Mouse (Mus musculus) kidney, postnatal 25 days (tissue): Measurements from ENCODE around the gene 5730480H06Rik.

Source experiments
- DNase-seq, 2 experiments: peaks; one replicate each; pipeline ENCODE4 v3.0.0; 2021; ENCODE audit warnings: mixed read lengths in 2 of 2

Gene 5730480H06Rik

DNA sequence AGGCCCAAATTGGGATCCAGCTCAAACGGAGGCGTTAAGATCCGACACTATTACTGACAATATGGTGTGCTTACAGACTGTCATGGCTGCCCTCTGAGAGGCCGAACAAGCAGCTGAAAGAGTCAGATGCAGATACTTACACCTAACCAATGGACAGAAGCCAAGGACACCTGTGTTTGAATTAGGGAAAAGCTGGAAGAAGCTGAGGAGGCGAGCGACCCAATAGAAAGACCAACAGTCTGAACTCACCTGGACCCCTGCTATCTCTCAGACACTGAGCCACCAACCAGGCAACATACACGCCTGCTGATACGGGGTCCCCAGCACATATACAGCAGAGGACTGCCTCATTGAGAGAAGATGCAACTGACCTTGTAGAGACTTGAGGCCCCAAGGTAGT lies at the start of gene 5730480H06Rik:
Gene 5730480H06Rik (plus strand): TSS at position 301 of the 400 bp plus-strand sequence.
- no peak for DNase-seq

DNA sequence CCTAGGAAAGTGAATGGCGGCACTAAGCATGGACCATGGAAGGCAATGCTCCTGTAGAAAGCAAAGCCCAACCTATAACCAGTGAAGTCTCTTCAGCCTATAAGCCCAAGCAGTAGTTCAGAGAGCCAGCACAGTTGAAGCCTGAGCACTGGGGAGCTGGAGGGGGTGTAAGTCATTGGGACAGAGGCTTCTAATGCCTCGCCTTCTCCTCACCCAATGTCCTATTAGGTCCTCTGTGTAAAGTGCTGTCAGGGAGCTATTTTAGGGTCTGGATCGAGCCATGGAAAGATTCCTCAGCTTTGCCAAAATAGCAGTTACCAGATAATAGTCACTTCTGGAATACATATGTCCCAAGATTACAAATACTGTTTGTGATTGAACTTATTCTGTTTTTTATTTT lies 26.6 kb upstream of the 5730480H06Rik start:
- DNase-seq, result no peak

DNA sequence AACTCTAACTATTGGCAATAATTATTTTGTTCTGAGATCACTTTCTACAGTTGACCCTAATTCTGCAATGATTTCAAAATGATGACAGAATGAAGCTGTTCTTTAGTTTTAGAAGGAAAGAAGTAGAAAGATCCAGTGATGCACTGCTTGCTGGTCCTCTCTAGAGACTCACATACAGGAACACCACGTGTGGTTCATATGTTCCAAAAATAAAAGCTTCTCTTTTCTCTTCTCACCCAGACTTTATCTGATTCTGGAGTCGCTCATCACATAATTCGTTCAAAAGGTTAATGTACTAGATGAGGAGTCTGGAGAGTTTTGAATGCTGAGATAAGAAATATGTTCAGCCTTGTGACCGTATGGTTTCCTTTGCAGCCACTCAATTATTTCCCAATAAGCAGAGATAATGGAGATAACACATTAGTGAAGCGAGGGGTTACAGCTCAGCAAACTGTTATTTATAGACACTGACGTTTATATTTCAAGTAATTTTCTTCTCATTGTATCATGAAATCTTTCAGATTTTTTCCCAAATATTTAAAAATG lies 12.6 kb upstream of the 5730480H06Rik start:
- no peak for DNase-seq

GRCm38 (mm10) chr5:48320597-48320996 lies 7.2 kb upstream of the 5730480H06Rik start:
- DNase-seq, result no peak

DNA sequence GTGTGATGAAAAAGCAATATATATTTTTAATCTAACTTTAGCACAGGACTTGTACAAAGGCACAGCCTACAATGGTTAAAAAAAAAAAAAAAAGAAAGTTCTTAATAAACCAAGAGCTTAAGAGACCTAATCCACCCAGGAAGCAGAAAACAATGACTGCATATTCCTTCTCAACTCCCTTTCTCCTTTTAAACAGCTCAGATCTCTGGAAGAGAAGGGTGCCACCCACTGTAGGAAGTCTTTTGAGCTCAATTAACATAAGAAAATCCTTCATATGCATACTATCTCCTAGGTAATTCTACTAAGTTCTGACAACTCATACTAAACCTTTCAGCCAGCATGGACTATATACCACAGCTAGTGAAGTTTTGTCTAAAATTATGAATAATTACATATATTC lies 1.5 kb upstream of the 5730480H06Rik start:
- no peak for DNase-seq

DNA sequence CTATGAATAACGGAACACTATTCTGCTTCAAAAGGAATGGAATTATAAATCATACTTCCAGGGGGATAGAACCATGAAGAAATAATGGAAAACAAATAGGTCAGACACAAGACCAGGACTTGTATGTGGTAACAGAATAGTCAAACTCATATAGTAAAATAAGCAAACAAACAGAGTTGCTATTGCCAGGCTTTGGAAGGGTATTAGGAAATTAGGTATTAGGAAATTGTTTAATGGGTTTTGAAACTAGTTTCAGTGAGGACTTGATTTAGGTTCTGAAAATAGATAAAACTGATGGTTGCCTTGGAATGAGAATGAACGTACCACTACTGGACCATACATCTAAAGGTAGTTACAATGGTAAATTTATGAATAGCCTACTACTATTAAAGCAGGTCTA lies 2.0 kb downstream of the 5730480H06Rik start:
- no peak for DNase-seq

- no peak for DNase-seq
Observed at GRCm38 (mm10) chr5:48330817-48331216, 3.1 kb downstream of the 5730480H06Rik start.

GRCm38 (mm10) chr5:48331441-48331840 lies 3.7 kb downstream of the 5730480H06Rik start:
- no peak for DNase-seq

GRCm38 (mm10) chr5:48333407-48333806 lies 5.7 kb downstream of the 5730480H06Rik start:
- no peak for DNase-seq

GRCm38 (mm10) chr5:48333884-48334513 lies 6.2 kb downstream of the 5730480H06Rik start:
- DNase-seq, result peak in 1 of 2 experiments; percentile 32

DNA sequence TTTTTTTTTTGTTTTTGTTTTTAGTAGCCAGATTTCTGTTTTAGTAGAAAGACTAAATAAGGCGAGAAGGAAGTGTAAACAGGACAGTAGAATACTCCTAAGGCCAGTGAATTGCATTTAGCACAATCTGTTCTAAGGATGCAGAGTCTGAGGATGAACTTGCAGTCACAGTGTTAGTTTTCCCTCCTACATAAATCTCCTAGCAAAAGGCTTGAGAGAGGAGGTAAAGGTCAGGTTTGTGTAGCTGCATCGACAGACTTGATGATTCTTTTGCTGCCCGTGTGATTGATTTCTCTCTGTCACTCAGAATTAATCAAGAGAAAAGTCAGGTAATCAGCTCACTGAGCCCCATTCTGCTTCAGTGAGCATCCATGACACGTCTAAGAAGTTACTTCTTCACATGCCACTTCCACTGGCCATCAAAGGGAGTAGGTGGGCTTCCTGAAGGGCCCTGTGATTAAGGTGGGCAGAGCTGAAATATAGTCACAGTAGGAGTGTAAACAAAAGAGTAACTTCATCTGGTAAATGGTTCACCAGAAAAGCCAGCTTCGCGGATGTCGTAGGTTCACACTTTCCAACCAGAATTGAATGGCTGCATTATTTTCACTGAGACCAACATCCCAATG lies 13.2 kb downstream of the 5730480H06Rik start:
- DNase-seq, result no peak

DNA sequence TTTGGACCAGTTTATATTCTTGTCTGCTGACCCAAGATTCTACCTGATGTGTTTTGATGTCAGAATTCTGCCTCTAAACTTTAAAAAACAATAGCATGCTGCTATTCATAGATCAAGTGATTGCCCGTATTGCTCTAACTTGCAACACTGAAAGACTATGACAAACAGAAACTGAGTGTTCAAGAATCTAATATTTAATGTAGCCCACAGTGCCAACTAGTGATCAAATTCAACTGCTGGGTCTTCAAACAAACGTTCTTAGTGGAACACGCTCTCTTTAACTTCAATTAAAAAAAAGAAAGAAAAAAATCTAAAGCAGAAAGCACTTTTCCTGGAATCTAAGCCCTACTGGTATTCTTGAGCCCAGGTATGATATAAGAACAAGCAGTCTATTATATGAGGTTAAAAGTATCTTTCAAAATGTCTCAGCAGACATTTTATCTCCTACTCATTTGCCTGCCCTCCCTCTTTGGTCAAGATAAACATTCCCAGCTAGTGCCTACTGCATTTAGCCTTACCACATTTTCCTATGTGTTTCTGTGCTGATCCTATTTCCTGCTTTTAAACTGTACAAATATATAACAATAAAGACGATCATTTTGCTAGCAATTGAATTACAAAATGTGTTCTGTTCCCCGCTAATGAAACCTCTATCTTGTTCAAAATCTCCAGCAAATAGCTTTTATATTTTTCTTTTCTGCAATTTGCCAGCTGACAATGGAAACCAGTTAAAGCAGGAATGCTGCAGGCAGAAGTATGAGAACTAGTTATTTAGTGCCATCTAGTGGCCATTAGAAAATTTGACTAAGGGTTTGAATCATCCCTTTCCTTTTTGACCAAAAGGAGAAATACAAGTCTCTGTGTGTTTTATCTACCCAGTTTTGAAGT lies 17.6 kb downstream of the 5730480H06Rik start:
- no peak for DNase-seq

DNA sequence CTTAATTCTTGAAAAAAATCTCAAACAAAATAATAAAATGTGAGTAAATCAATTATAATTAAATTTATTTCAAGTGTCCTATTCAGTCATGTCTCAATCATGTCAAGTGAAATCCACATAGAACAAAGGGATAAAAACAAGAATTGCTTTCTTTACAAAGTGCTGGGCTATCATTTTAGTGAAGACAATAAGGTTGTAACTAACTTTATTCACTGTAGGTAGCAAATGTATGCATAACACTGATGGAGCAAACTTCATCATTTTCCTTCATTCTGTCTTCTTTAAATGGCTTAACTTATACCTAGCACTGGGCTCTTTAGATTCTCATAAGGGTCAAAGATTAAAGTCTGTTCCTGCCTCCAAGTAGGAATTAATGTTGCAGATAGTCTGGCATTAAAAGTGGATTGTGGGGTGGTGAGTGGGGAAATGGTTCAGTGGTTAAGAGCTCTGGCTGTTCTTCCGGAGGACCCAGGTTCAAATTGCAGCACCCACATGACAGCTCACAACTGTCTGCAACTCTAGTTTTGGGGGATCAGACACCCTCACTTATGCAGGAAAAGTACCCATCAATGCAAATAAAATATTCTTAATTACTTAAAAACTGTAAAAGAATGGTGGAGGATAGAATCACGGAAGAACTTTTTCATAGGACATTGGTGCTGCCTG lies 18.4 kb downstream of the 5730480H06Rik start:
- DNase-seq, result no peak

GRCm38 (mm10) chr5:48349309-48349708 lies 21.6 kb downstream of the 5730480H06Rik start:
- no peak for DNase-seq

GRCm38 (mm10) chr5:48371890-48372766 lies 44.4 kb downstream of the 5730480H06Rik start:
- peak; percentile 97 for DNase-seq

GRCm38 (mm10) chr5:48402497-48402896 lies 74.7 kb downstream of the 5730480H06Rik start:
- peak in 1 of 2 experiments; percentile 59 for DNase-seq

DNA sequence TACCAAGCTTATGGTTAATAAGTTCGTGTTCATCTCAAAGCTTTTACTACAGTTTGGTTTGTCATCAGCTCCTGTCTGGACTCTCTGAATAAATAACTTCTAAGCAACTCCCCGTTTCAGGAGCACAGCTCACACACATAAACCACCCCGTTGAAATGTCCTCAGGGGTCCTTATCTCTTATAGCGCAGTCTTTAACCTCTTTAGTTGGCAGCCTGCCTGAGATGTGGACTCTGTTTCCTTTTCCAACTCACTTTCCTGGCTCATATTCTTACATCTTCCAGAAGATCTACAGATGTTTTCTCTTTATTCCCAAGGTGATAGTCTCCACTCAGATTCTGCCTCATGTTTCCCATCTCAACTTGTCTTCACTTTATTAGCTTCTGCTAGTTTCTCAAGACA lies 80.5 kb downstream of the 5730480H06Rik start:
- no peak for DNase-seq

DNA sequence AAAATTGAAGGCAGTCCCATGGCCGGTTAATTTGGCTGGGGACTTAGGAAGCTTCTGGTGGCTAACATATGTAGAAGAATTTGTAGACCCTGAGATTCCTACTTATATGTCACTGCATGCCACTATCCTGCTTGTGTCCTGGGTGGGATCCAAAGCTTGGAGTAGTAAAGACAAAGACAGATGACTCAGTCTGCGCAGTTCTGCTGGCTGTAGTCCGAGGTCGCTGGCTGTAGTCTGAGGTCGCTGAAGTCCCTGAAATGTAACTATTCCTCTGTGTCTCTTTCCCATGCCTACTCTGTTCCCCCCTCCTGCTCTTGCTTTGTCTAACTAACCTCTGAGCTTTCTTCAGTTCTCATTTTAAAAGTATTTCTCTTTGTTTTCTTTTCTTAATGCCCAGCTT lies 82.6 kb downstream of the 5730480H06Rik start:
- DNase-seq, result peak in 1 of 2 experiments; percentile 8

- DNase-seq, result no peak
Observed at GRCm38 (mm10) chr5:48411462-48411861, 83.7 kb downstream of the 5730480H06Rik start.

- no peak for DNase-seq
Observed at GRCm38 (mm10) chr5:48412261-48412660, 84.5 kb downstream of the 5730480H06Rik start.

DNA sequence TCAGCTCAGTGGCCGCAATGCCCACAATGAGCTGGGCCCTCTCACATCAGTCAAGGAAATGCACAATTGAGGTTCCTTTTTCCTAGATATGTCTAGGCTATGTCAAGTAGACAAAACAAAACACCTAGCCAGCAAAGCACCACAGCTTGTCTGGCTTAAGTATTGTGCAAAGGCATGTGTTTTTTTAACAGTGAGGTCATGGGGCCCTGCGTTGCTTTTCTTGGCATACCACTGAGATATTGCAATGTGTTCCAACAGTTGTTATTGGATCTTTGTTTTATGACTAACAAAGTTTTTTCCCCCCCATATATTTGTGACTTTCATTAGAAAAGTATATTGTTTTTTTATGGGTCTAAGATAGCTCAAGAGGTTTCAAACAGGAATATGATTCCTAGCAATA lies 92.0 kb downstream of the 5730480H06Rik start:
- DNase-seq, result no peak

DNA sequence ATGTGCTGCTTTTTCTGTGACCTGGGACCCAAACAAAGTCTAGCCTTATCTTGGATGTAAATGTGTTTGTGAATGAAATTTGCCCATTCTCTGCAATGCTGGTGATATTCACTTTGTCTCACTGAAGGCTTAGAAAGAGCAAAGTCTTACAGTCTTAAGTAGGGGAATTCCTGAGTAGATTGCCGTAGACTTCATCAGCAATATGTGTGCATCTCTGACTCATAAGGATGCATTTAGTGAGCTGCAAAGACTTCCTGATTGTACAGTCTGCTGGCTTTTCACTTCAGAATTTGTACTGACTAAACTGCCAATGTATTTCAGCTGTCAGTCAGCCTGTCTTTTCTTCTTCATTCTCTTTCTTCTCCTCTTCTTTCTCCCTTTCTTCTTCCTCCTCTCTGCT lies 94.2 kb downstream of the 5730480H06Rik start:
- no peak for DNase-seq
